Comparison of ENCODE assay signal across 9 mouse cellular contexts in genomic region chr2:124369991-124370390, GRCm38 (mm10).
A peak's percentile ranks its signal among the peaks of the same experiment; 100 is the strongest.
DNase-seq lines count a peak whose midpoint lies in the region; ATAC-seq and TF ChIP-seq lines count a peak whose summit lies in the region.
"Had no signal": no experiment of that assay in that cellular context is flagged by ENCODE, and none has a peak within 500 bp of the region (broad histone marks: within the 10 kb centered on the region; RNA-seq: fewer than 3 reads in every experiment).

No protein-coding gene starts in this region.

- intact Hi-C loops in heart, postnatal 14 days (cut with DNase I), result no loop called here

- TF ChIP-seq CTCF in lung, postnatal 0 days (IDR thresholded peaks at IDR 0.05), result no peak

- H3K9ac ChIP-seq in forebrain, embryonic 15.5 days (replicated peaks), result no peak overlapping the region
- no peak overlapping the region for H3K9ac ChIP-seq in forebrain, embryonic 11.5 days (ENCODE audit: low read length)
- H3K9ac ChIP-seq in lung, postnatal 0 days (replicated peaks; ENCODE audit: low read depth), result no peak overlapping the region
- no peak overlapping the region for H3K9ac ChIP-seq in neural tube, embryonic 15.5 days (replicated peaks)
- H3K9ac ChIP-seq: limb, embryonic 12.5 days had no signal

- DNase-seq in forebrain, embryonic 11.5 days (ENCODE audit: low spot score), result no peak
- DNase-seq in urinary bladder, postnatal 4 days (ENCODE audit: low spot score in 2 of 2), result peak; percentile 69 to 70
- DNase-seq in urinary bladder, postnatal 10 days (ENCODE audit: low spot score), result no peak
- peak; percentile 78 to 86 for DNase-seq in heart, postnatal 14 days
- DNase-seq in lung, postnatal 0 days (ENCODE audit: low spot score), result peak; percentile 27

- H3K4me3 ChIP-seq in forebrain, embryonic 15.5 days, result no peak overlapping the region
- H3K4me3 ChIP-seq in forebrain, embryonic 11.5 days (ENCODE audit: low read depth, low read length), result no peak overlapping the region
- no peak overlapping the region for H3K4me3 ChIP-seq in lung, postnatal 0 days (ENCODE audit: low read depth, low read length)
- H3K4me3 ChIP-seq in neural tube, embryonic 15.5 days (replicated peaks), result no peak overlapping the region
- H3K4me3 ChIP-seq: limb, embryonic 12.5 days had no signal

- 0 out of 2 replicates have a peak, but pooled peaks cover 8% of the 10 kb centered on the region for H3K4me1 ChIP-seq in forebrain, embryonic 15.5 days
- H3K4me1 ChIP-seq in forebrain, embryonic 11.5 days (replicated peaks; ENCODE audit: control insufficient read depth, insufficient read depth, low read length), result no peaks in the 10 kb centered on the region
- no peaks in the 10 kb centered on the region for H3K4me1 ChIP-seq in lung, postnatal 0 days (ENCODE audit: insufficient read depth, low read depth, low read length)
- H3K4me1 ChIP-seq in neural tube, embryonic 15.5 days, result 0 out of 2 replicates have a peak, but pooled peaks cover 4% of the 10 kb centered on the region
- H3K4me1 ChIP-seq: limb, embryonic 12.5 days had no signal

- H3K27ac ChIP-seq in forebrain, embryonic 15.5 days (replicated peaks), result 0 out of 2 replicates have a peak overlapping the region, but pooled peaks have one; percentile 14
- H3K27ac ChIP-seq in forebrain, embryonic 11.5 days (ENCODE audit: low read depth, low read length), result no peak overlapping the region
- H3K27ac ChIP-seq in lung, postnatal 0 days (ENCODE audit: low read length), result no peak overlapping the region
- no peak overlapping the region for H3K27ac ChIP-seq in neural tube, embryonic 15.5 days (replicated peaks)
- H3K27ac ChIP-seq: limb, embryonic 12.5 days had no signal

- H3K36me3 ChIP-seq in forebrain, embryonic 15.5 days, result no peaks in the 10 kb centered on the region
- no peaks in the 10 kb centered on the region for H3K36me3 ChIP-seq in forebrain, embryonic 11.5 days (ENCODE audit: control insufficient read depth, insufficient read depth, low read length)
- no peaks in the 10 kb centered on the region for H3K36me3 ChIP-seq in lung, postnatal 0 days (ENCODE audit: insufficient read depth, low read length)
- H3K36me3 ChIP-seq in neural tube, embryonic 15.5 days, result no peaks in the 10 kb centered on the region
- H3K36me3 ChIP-seq: limb, embryonic 12.5 days had no signal

- no peaks in the 10 kb centered on the region for H3K9me3 ChIP-seq in forebrain, embryonic 15.5 days
- no peaks in the 10 kb centered on the region for H3K9me3 ChIP-seq in forebrain, embryonic 11.5 days (ENCODE audit: control insufficient read depth, low read length)
- no peaks in the 10 kb centered on the region for H3K9me3 ChIP-seq in lung, postnatal 0 days (ENCODE audit: low read length)
- H3K9me3 ChIP-seq in neural tube, embryonic 15.5 days (replicated peaks), result no peaks in the 10 kb centered on the region
- H3K9me3 ChIP-seq: limb, embryonic 12.5 days had no signal

- no peak for ATAC-seq in forebrain, embryonic 15.5 days (replicated peaks)
- no peak for ATAC-seq in forebrain, embryonic 11.5 days (replicated peaks; ENCODE audit: low FRiP score)
- peak; percentile 30; the same call in 1 of the 2 replicates for ATAC-seq in lung, postnatal 0 days
- ATAC-seq in erythroid progenitor cell, adult 5-6 weeks (replicated peaks; ENCODE audit: low FRiP score, poor library complexity, severe bottlenecking), result no peak
- no peak for ATAC-seq in neural tube, embryonic 15.5 days (ENCODE audit: low FRiP score)

- no peak overlapping the region for H3K4me2 ChIP-seq in forebrain, embryonic 15.5 days (replicated peaks)
- H3K4me2 ChIP-seq in forebrain, embryonic 11.5 days (ENCODE audit: low read depth, low read length, severe bottlenecking), result no peak overlapping the region
- no peak overlapping the region for H3K4me2 ChIP-seq in lung, postnatal 0 days (replicated peaks; ENCODE audit: low read depth, low read length)
- H3K4me2 ChIP-seq in neural tube, embryonic 15.5 days, result no peak overlapping the region
- H3K4me2 ChIP-seq: limb, embryonic 12.5 days had no signal

- no peaks in the 10 kb centered on the region for H3K27me3 ChIP-seq in forebrain, embryonic 15.5 days
- H3K27me3 ChIP-seq in forebrain, embryonic 11.5 days (ENCODE audit: control insufficient read depth, insufficient read depth, low read length), result no peaks in the 10 kb centered on the region
- H3K27me3 ChIP-seq in lung, postnatal 0 days (replicated peaks; ENCODE audit: insufficient read depth, low read length), result no peaks in the 10 kb centered on the region
- no peaks in the 10 kb centered on the region for H3K27me3 ChIP-seq in neural tube, embryonic 15.5 days (replicated peaks)
- H3K27me3 ChIP-seq: limb, embryonic 12.5 days had no signal

- WGBS in forebrain, embryonic 15.5 days, result 48% methylated on average over 2 of the region's 2 CpGs
- 43% methylated on average over 2 of the region's 2 CpGs for WGBS in forebrain, embryonic 11.5 days
- 48% methylated on average over 2 of the region's 2 CpGs for WGBS in lung, postnatal 0 days
- WGBS in neural tube, embryonic 15.5 days, result 58% methylated on average over 2 of the region's 2 CpGs

- no peak for TF ChIP-seq EP300 in lung, postnatal 0 days (IDR thresholded peaks at IDR 0.05)

Comparison
In these comparisons a context has a peak if more than half of its experiments do, and no peak if none do; other contexts are left out.
1. DNase-seq: peak in urinary bladder, postnatal 4 days (2 of 2), heart, postnatal 14 days (2 of 2) and lung, postnatal 0 days (single experiment); none in forebrain, embryonic 11.5 days (single experiment) and urinary bladder, postnatal 10 days (single experiment).